Mouse (Mus musculus) frontal cortex, adult (tissue): ENCODE measurements at regions not wholly inside any gene's neighbourhood (a gene's known extent, or its start where the extent isn't known, plus 50 kb on each side); places are given as distances from the start of the nearest gene placed in this dataset.
A peak's percentile ranks its signal among the peaks of the same experiment; 100 is the strongest.

ENCODE experiments used
- ATAC-seq: cut with Nextera tagmentation; 2 replicates; pipeline ENCODE4 v1.9.2; 2017; ENCODE audit warnings: mild to moderate bottlenecking, moderate library complexity, mixed read lengths; ENCODE audit not compliant: low TSS enrichment

DNA sequence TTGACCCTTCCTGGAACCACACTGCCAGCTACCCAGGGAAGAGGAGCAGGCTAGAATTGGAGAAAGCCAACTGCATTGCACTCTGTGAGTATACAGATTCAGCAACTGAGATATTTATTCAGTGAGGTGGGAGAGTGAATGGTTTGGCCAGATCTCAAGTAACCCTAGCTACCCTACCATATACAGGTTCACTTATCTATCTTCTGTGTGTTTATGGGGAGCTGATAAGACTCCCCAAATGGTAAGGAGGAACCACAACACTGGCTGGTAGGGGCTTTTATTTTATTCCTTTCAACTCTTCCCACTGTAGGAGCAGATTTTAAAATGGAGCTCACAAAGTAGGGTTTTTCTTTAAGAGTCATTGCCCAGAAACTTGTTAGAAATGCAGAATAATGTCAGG lies 62.9 kb downstream of the Arrdc3 start:
- ATAC-seq, result no peak

DNA sequence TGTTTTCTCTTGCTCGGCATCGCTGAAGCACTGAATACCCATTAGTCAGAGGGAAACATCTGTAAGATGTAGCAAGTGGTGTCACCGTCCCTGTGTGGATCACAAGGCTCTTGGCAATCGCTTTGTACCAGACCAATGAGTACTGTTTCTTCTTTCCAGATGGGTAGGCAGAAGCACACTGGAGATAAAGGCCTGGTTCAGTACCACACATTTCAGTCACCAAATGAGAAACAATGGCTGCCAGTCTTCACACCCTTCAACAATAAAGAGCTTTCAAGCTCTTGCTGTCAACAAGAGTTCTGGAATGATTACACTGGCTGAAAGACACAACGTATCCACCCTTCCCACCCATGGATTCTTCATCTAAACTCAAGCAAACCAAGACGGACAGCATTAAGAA lies 64.5 kb downstream of the Arrdc3 start:
- peak; percentile 80 for ATAC-seq

DNA sequence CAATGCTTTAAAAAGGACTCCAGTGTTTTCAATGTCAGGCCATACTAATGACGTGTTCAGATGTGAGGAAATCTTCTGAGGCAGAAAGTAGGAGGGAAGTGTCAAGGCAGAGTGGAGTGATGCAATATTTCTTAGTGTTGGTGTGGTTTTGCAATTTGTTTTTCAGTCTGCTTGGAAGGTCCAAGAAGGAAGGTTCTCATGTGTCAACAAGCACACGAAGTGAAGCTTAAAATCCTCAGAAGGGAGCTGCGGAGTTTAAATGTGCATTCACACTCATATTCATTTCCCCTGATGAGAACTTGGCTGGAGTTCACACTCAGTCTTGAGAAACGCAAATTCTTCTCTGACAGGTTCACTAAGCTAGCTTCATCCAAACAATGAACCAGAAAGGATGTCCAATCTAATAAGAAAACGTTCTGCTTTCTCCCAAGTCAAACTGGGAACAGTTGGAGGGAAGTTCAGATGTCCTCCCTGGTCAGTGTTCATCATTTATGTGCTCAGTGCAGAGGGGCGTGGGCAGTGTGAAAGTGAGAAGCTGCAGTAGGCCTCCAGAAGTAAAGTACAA lies 66.0 kb downstream of the Arrdc3 start:
- no peak for ATAC-seq

DNA sequence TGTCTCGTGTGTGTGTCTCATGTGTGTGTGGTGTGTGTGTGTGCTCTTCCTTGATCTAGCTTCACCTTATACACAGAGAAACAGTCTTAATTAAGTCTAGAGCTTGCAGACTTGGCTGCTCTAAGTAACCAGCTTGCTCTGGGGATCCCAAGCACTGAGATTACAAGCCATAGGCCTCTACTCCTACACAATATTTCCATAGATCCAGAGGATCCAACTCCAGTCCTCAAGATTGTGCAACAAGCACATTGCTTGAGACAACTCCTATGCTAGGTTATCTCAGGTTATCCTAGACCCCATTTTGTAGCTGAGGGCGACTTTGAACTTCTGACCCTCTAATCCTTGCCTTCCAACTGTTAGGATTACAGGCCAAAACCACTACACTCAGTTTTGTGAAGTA lies 67.1 kb downstream of the Arrdc3 start:
- ATAC-seq, result no peak

DNA sequence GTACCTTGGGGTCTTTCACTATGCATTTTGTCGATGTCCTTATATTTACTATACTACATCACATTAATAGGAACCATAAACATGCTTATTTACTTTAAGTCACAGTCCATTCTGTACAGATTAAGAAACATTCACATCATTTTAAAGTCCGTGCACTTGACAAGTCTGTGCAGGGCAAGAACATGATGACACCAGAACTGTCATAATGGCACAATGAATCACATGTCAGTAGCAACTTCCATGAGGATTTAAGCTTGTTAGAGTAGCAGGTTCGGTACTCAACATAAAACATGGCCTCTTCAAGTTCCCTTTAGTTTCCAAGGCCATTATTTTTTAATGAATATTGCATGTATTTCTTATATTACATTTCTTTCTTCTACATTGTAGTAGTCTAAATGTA lies 67.6 kb downstream of the Arrdc3 start:
- no peak for ATAC-seq

DNA sequence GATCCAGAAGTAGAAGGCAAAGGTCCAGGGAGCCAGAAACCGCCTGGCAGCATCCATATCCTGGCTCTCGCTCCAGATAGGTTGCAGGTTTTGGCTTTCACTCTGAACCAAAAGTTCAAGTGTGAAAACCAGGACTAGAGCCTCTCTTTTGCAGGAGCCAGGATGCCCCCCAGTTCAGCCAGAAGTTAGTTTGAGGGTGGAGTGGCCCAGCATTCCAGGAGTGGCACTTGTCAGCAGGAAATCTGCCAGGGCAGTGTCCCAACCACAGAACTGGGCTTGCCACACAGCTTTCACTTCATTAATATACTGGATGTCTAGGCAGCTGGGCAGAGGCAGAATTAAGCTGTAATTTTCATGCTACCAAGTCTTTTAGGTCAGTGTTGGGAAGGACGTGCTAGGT lies 68.1 kb downstream of the Arrdc3 start:
- no peak for ATAC-seq

DNA sequence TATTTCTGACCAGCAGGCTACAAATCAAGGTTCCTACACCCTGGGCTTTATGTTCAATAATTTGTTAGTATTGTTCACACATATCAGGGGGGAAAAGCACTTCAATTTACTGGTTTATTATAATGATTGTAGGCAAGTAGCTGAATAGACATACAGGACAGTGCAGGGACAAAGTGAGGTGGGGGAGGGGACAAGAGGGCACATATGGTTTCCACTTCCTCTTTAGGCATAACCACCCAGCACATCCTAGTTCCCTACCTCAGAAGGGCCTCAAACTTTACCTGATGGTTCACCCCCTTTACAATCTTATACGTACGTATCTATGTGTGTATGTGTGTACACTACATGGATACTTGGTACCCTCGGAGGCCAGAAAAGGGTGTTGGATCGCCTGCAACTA lies 69.7 kb downstream of the Arrdc3 start:
- no peak for ATAC-seq

DNA sequence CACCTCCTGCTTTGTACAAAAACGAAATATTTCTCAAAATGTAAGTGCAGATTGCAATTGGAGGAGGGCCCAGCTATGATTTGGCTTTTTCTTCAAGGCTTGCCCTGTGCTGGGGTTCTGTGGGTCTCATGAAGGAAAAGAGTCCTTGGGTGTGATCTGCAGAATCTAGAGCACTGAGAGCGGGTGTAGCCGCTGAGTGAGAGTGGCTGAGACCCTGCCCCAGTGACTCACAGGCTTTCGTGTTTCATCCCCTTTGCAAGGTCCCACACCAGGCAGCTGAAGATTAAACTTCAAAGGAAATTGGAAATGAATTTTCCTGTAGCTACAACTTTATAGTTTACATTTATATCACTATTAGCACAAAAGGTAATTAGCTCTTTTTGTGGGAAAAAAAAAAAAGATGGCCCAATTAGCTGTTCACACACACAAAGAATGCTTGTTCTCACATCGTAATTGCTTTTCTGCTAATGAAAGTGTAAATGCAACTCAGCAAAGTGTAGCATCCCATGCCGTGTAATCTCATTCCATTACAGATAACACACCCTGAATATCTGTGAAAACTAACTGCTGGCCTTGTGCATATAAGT lies 71.0 kb downstream of the Arrdc3 start:
- ATAC-seq, result no peak

DNA sequence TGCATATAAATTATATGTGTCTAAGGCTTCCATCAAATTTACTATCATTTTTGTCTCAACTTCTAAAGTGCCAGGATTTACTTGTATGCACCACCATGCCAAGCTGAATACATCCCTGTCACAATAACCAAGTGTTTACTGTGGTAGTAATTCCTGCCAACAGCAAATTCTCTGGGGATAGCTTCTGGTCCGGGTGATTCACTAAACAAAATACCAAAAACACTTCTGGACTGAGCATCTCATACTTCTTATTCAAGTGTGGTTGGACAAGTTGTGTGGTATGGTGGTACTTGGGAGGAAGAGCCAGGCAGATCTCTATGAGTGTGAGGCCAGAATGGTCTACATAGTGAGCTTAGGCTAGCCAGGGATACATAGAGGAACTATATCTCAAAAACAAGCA lies 73.8 kb downstream of the Arrdc3 start:
- no peak for ATAC-seq

DNA sequence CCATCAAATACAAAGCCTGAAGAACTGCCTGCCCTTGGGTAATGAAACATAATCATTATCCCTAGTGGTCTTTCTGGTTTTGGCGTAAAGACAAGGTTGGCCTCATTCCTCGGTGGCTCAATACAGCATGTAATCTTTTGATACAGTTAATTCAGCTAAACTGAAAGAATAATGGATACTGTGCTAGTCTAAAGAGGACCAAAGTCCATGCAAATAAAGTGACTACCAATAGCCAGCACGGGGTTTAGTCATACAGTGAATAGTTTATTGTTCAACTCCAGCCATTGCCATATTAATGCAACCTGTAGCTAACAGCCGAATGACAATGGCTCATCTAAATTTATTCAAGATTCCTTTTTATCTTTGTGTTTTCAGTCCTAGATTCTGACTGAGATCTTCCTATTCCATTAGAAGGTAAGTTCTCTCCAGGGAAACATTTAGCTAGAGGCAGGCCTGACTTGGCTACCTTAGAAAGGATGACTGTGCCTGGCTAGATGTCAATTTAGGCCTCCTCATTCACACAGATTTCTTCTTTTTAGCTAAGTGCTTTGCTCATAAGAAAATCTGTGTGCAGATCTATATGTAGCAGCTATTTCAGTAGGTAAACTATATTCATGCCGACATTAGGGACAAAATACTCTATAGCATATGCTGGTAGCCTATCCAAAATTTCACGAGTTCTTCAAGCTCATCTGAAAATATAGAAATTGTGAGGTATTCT lies 74.4 kb downstream of the Arrdc3 start:
- peak; percentile 60 for ATAC-seq

DNA sequence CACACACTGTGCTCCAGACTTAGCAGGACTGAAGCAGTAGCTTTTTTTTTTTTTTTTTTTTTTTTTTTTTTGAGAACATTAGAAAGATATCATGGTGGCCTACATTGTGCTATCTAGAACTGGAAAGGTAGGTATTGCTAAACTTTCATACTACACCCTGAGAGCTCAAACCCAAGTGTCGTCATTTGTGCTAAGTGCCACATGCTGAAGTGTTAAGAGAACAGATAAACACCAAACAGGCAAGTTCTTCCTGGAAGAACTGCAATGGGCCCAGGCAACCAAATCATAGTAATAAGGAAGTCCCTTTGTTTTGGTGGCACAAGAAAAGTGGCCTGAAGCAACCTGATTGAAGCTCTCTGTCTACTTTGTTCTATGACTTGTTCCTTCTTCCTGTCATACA lies 76.6 kb downstream of the Arrdc3 start:
- no peak for ATAC-seq

DNA sequence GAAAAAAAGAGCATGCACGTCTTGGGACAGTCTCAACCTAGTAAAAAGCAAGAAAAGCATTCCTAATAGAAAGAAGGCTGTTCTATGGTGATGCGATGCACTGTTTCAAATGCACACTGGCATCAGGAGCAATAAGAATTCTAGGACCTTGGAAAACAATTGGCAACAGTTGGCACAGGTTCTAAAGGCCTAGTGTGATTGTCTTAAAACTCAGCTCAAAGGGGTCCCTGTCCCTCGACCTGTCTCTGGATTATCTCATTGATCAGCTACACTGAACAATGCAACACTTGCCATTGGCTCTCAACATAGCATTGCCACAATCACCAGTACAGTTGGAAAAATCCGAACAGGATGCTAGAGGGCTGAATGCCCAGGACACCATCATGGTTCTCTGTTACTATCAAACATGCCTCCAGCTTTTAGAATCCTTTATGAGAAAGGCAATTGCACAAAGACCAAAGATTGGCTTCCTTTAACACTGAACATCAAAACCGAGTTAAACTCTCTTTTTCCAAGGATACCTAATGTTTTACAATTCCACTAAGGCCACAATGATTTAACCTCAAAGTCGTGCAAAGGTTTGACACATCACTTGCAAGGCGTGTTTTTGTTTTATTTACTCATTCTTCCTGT lies 78.9 kb downstream of the Arrdc3 start:
- ATAC-seq, result 0 out of 2 replicates have a peak, but pooled peaks have one; percentile 7

DNA sequence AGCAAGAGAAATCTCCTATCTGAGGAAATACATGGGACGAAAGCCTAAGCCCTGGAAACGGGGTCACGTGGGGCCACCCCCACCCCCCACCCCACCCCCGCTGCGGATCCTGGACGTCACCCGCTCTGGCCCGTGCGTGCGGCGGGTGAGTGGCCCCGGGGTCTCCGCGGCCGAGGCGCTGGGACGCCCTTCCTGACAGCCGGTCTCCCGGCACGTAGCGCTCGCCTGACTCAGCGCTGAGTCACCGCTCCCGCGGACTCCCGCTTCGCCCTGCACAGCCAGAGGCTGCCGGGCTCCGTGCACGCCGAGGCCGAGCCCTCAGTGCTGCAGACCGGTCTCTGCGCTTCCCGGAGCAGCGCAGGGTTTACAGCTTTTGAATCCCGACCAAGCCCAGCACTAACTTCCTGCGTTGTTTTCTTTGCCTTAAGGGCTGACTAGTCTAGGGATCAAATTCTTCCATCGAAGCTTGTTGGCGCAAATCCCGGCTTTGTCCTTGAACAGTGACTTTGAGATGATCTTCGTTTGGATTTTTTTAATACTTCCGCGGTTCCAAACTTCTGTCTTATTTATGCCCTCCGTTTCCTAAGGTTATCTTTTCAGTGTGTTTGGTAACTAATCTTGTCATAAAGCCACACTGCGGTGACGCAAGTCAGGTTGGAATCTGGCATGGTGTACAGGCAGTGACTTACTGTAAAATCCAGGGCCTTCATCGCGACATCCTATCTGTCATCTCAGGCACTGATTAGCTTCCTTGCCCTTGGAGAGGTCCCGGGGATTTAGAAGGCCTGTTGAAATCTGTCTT lies 79.8 kb downstream of the Arrdc3 start:
- peak; percentile 97 for ATAC-seq

DNA sequence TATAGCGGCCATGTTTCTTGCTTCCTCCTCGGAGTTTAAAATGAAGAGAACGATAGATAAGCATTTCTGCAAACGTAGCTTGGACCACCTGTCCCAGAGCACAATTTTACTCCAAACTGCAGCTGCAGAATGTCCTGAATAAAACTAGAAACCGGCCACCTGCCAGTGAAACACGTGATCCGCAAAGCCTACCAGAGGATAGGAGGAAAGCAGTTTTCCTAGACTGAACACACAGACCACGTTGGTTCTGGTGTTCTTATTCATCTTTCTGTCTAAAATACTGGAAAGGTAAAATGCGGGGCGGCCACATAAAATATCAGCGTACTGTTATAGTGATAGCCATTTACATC lies 80.4 kb downstream of the Arrdc3 start:
- ATAC-seq, result peak; percentile 47

DNA sequence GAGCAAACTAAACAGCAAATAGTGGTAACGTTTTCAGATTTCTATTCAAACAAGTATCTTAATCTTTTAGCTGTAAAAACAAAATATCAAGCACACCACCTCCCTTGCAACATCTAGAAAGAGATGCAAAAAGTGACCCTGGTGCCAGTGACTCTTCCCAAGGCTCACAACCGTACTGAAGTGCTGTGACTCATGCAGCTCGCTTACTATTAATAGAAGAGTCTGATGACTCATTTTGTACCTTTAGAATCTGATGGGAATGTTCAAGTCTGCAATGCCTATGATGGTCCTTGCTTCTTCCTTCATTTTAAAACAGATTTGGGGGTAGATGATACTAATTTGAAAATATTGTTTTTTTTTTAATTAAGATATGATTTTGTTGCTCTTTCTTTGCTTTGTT lies 88.5 kb downstream of the Arrdc3 start:
- peak; percentile 94 for ATAC-seq

DNA sequence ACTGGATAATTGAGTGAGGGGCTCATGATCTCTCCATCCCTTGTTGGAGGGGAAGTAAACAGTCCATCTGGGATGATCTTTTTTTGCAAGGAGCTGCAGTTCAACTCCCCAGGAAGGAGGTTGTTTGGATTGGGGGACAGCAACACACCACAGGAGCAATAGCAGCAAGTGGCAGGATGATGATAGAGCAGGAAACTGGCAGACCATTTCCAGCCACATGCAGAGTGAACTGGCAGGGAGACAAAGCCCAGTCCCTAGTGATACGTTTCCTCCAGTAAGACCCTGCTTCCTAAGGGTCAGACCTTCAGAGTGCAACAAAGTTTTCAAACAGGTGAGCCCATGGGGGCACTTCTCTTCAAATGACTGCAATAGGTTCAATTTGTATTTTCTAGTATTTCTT lies 91.2 kb downstream of the Arrdc3 start:
- no peak for ATAC-seq

DNA sequence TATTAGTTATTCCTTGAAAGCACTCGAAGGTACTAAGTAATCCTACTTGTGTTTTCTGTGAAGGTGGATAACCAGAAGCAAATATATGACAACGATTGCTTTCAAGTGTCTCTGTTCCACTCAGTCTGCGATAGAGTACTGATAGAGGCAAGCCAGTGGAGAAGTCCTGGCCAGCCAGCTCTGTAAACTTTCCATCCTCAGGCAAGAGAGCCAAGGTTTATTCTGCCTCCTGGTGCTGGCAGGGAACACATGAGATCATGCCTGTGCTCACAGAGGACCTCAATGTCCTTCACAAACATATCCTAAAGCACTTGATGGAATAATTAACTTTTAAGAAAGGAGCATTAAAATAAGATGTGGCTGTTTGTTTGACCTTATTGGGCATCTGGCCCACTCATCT lies 94.1 kb downstream of the Arrdc3 start:
- ATAC-seq, result no peak

DNA sequence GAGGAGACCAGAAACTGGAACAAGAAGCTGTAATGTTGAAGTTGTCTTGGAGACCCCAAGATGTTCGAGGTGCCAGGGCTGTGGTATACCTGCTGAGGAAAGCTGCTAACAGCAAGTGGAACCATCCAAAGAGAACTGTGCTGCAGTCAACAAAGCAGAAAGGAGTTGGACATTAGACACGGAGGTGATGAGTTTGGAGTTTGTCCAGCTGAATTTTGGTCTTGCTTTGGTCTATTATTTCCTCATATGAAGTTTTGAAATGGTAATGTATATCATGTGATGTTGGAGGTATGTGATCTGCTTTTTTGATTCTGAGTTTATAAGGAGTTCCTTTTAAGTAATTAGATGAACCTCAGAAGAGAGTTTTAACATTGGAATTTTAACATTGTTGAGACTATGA lies 98.0 kb downstream of the Arrdc3 start:
- ATAC-seq, result no peak

DNA sequence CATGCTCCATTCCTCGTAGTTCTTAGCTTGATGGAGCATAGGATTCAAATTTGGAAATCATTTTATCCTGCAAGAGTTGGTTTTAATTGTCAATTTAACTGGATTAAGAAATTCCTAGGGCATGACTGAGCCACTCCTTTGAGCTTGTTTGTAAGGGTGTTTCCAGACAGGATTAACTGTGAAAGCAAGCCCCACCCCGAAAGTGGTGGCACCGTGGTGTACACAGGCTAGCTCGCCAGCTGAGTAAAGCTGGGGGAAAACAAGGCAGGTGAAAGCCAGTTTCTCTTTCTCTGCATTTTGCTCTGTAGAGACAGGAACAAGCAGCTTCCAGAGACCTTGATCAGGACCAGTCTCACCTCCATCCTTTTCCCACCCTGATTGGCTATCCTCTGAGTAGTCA lies 103.5 kb downstream of the Arrdc3 start:
- ATAC-seq, result no peak

DNA sequence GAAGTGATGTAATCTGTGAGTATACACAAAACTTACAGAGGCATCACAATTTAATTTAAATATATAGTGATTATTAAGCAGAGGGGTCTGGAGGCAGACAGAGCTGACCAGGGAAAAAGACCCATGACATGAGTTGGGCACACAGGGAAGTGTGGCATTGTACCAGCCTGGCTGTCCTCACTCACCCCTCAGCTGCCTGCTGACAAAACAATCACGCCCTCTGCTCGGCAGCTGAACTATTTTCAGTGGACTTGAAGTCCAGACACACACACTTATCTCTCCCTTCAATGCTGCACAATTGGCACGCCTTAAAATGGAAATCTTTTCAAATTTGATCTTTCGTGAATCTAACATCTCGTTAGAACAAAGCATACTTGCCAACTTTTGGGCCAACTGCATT lies 106.6 kb downstream of the Arrdc3 start:
- ATAC-seq, result no peak

DNA sequence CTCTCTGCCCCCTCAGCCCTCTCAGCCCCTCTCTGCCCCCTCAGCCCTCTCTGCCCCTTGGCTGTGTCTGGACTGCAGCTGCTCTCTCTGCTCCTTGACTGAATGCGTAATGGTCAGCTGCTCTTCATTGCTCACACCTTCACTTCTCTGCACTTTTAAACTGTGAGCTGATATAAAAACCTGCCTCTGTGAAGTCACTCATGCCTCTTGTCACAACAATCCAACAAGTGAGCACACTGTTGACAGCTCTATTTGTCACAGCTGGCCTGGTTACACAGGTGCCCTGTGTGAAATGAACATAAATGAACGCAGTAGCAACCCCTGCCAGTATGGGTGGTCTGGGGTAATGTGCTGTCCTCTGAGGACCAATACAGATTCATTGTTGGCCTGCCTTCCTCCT lies 109.2 kb downstream of the Arrdc3 start:
- ATAC-seq, result no peak
